Mouse (Mus musculus): ENCODE measurements around the gene Sorbs1. TPM values are rescaled to one million over a fixed set of nuclear protein-coding genes. Genes with fewer than 3 reads are reported as not detected.

Gene Sorbs1
- polyA plus RNA-seq, 1 experiment from 2014 or later, result 90.6 TPM

GRCm38 (mm10) chr19:40426103-40426960, 87.2 kb downstream of the Sorbs1 start:
- peaks cover 28% of the 10 kb centered on the region for H3K4me1 ChIP-seq (ENCODE audit: control insufficient read depth, insufficient read depth, low read length)
- H3K9me3 ChIP-seq (replicated peaks; ENCODE audit: control insufficient read depth, low read length), result no peaks in the 10 kb centered on the region
- peak overlapping the region; percentile 87 for H3K27ac ChIP-seq (ENCODE audit: low read depth, low read length)
- no peak for ATAC-seq (replicated peaks; ENCODE audit: insufficient number of reproducible peaks, low FRiP score, low TSS enrichment)
- WGBS (ENCODE audit: insufficient replicate concordance), result 77% methylated on average over 16 of the region's 16 CpGs
- H3K36me3 ChIP-seq (ENCODE audit: control insufficient read depth, insufficient read depth, low read length), result no peaks in the 10 kb centered on the region
- H3K4me3 ChIP-seq (ENCODE audit: low read depth, low read length), result no peak overlapping the region
- no peak overlapping the region for H3K9ac ChIP-seq (ENCODE audit: low read depth, low read length)
- H3K27me3 ChIP-seq (ENCODE audit: control insufficient read depth, insufficient read depth, low read length), result no peaks in the 10 kb centered on the region
- no peak overlapping the region for H3K4me2 ChIP-seq

- 28% methylated on average over 5 of the region's 5 CpGs for WGBS (ENCODE audit: insufficient replicate concordance)
Observed at GRCm38 (mm10) chr19:40425326-40425725, 88.3 kb downstream of the Sorbs1 start.

GRCm38 (mm10) chr19:40421037-40421436, 92.5 kb downstream of the Sorbs1 start:
- Histone ChIP-seq H3K4me2 (no peak overlapping the region), H3K9ac (ENCODE audit: low read depth, low read length) (no peak overlapping the region), H3K9me3 (replicated peaks; ENCODE audit: control insufficient read depth, low read length) (no peaks in the 10 kb centered on the region), H3K27me3 (ENCODE audit: control insufficient read depth, insufficient read depth, low read length) (no peaks in the 10 kb centered on the region), H3K4me1 (ENCODE audit: control insufficient read depth, insufficient read depth, low read length) (peaks cover 30% of the 10 kb centered on the region), H3K36me3 (ENCODE audit: control insufficient read depth, insufficient read depth, low read length) (no peaks in the 10 kb centered on the region), H3K4me3 (ENCODE audit: low read depth, low read length) (no peak overlapping the region), H3K27ac (ENCODE audit: low read depth, low read length) (no peak overlapping the region)
- ATAC-seq (replicated peaks; ENCODE audit: insufficient number of reproducible peaks, low FRiP score, low TSS enrichment), result no peak
- WGBS (ENCODE audit: insufficient replicate concordance), result 81% methylated on average over 7 of the region's 7 CpGs

More at GRCm38 (mm10) chr19:40425326-40425725, 88.3 kb downstream of the Sorbs1 start:
- Histone ChIP-seq H3K4me3 (ENCODE audit: low read depth, low read length) (no peak overlapping the region), H3K4me1 (ENCODE audit: control insufficient read depth, insufficient read depth, low read length) (peaks cover 35% of the 10 kb centered on the region), H3K4me2 (no peak overlapping the region), H3K9me3 (replicated peaks; ENCODE audit: control insufficient read depth, low read length) (no peaks in the 10 kb centered on the region), H3K27me3 (ENCODE audit: control insufficient read depth, insufficient read depth, low read length) (no peaks in the 10 kb centered on the region), H3K27ac (ENCODE audit: low read depth, low read length) (peak overlapping the region; percentile 87), H3K36me3 (ENCODE audit: control insufficient read depth, insufficient read depth, low read length) (no peaks in the 10 kb centered on the region), H3K9ac (ENCODE audit: low read depth, low read length) (no peak overlapping the region)
- ATAC-seq (replicated peaks; ENCODE audit: insufficient number of reproducible peaks, low FRiP score, low TSS enrichment), result no peak

- no peak overlapping the region for H3K4me3 ChIP-seq (ENCODE audit: low read depth, low read length)
- H3K9ac ChIP-seq (ENCODE audit: low read depth, low read length), result no peak overlapping the region
- no peak overlapping the region for H3K4me2 ChIP-seq
- H3K27ac ChIP-seq (ENCODE audit: low read depth, low read length), result no peak overlapping the region
- H3K9me3 ChIP-seq (replicated peaks; ENCODE audit: control insufficient read depth, low read length), result no peaks in the 10 kb centered on the region
- ATAC-seq (replicated peaks; ENCODE audit: insufficient number of reproducible peaks, low FRiP score, low TSS enrichment), result no peak
- H3K36me3 ChIP-seq (ENCODE audit: control insufficient read depth, insufficient read depth, low read length), result no peaks in the 10 kb centered on the region
- H3K27me3 ChIP-seq (ENCODE audit: control insufficient read depth, insufficient read depth, low read length), result no peaks in the 10 kb centered on the region
- 49% methylated on average over 7 of the region's 7 CpGs for WGBS (ENCODE audit: insufficient replicate concordance)
- peaks cover 28% of the 10 kb centered on the region for H3K4me1 ChIP-seq (ENCODE audit: control insufficient read depth, insufficient read depth, low read length)
Observed at GRCm38 (mm10) chr19:40419315-40419714, 94.3 kb downstream of the Sorbs1 start.

- Histone ChIP-seq H3K27ac (ENCODE audit: low read depth, low read length) (0 out of 2 replicates have a peak overlapping the region, but pooled peaks have one; percentile 7), H3K4me2 (no peak overlapping the region), H3K9ac (ENCODE audit: low read depth, low read length) (no peak overlapping the region), H3K36me3 (ENCODE audit: control insufficient read depth, insufficient read depth, low read length) (no peaks in the 10 kb centered on the region), H3K4me3 (ENCODE audit: low read depth, low read length) (no peak overlapping the region), H3K4me1 (ENCODE audit: control insufficient read depth, insufficient read depth, low read length) (peaks cover 30% of the 10 kb centered on the region), H3K27me3 (ENCODE audit: control insufficient read depth, insufficient read depth, low read length) (no peaks in the 10 kb centered on the region), H3K9me3 (replicated peaks; ENCODE audit: control insufficient read depth, low read length) (no peaks in the 10 kb centered on the region)
- WGBS (ENCODE audit: insufficient replicate concordance), result 56% methylated on average over 8 of the region's 8 CpGs
- ATAC-seq (replicated peaks; ENCODE audit: insufficient number of reproducible peaks, low FRiP score, low TSS enrichment), result no peak
Observed at GRCm38 (mm10) chr19:40417155-40417821, 96.3 kb downstream of the Sorbs1 start.

GRCm38 (mm10) chr19:40415725-40416124, 97.9 kb downstream of the Sorbs1 start:
- WGBS (ENCODE audit: insufficient replicate concordance), result 83% methylated on average over 1 of the region's 1 CpGs
- Histone ChIP-seq H3K4me1 (ENCODE audit: control insufficient read depth, insufficient read depth, low read length) (peaks cover 37% of the 10 kb centered on the region), H3K4me3 (ENCODE audit: low read depth, low read length) (no peak overlapping the region), H3K9ac (ENCODE audit: low read depth, low read length) (no peak overlapping the region), H3K36me3 (ENCODE audit: control insufficient read depth, insufficient read depth, low read length) (no peaks in the 10 kb centered on the region), H3K9me3 (replicated peaks; ENCODE audit: control insufficient read depth, low read length) (no peaks in the 10 kb centered on the region), H3K27me3 (ENCODE audit: control insufficient read depth, insufficient read depth, low read length) (no peaks in the 10 kb centered on the region), H3K27ac (ENCODE audit: low read depth, low read length) (no peak overlapping the region), H3K4me2 (no peak overlapping the region)
- ATAC-seq (replicated peaks; ENCODE audit: insufficient number of reproducible peaks, low FRiP score, low TSS enrichment), result no peak

- H3K4me2 ChIP-seq, result no peak overlapping the region
- no peak overlapping the region for H3K9ac ChIP-seq (ENCODE audit: low read depth, low read length)
- peak overlapping the region; percentile 80 for H3K27ac ChIP-seq (ENCODE audit: low read depth, low read length)
- WGBS (ENCODE audit: insufficient replicate concordance), result 48% methylated on average over 11 of the region's 11 CpGs
- no peaks in the 10 kb centered on the region for H3K36me3 ChIP-seq (ENCODE audit: control insufficient read depth, insufficient read depth, low read length)
- ATAC-seq (replicated peaks; ENCODE audit: insufficient number of reproducible peaks, low FRiP score, low TSS enrichment), result 0 out of 2 replicates have a peak, but pooled peaks have one; percentile 14
- H3K27me3 ChIP-seq (ENCODE audit: control insufficient read depth, insufficient read depth, low read length), result no peaks in the 10 kb centered on the region
- no peak overlapping the region for H3K4me3 ChIP-seq (ENCODE audit: low read depth, low read length)
- peaks cover 41% of the 10 kb centered on the region for H3K4me1 ChIP-seq (ENCODE audit: control insufficient read depth, insufficient read depth, low read length)
- H3K9me3 ChIP-seq (replicated peaks; ENCODE audit: control insufficient read depth, low read length), result no peaks in the 10 kb centered on the region
Observed at GRCm38 (mm10) chr19:40414798-40415475, 98.6 kb downstream of the Sorbs1 start.

GRCm38 (mm10) chr19:40414386-40414785, 99.2 kb downstream of the Sorbs1 start:
- Histone ChIP-seq H3K4me2 (no peak overlapping the region), H3K36me3 (ENCODE audit: control insufficient read depth, insufficient read depth, low read length) (no peaks in the 10 kb centered on the region), H3K4me3 (ENCODE audit: low read depth, low read length) (no peak overlapping the region), H3K4me1 (ENCODE audit: control insufficient read depth, insufficient read depth, low read length) (peaks cover 43% of the 10 kb centered on the region), H3K27me3 (ENCODE audit: control insufficient read depth, insufficient read depth, low read length) (no peaks in the 10 kb centered on the region), H3K9me3 (replicated peaks; ENCODE audit: control insufficient read depth, low read length) (no peaks in the 10 kb centered on the region), H3K9ac (ENCODE audit: low read depth, low read length) (no peak overlapping the region), H3K27ac (ENCODE audit: low read depth, low read length) (peak overlapping the region; percentile 80)
- 53% methylated on average over 6 of the region's 6 CpGs for WGBS (ENCODE audit: insufficient replicate concordance)
- ATAC-seq (replicated peaks; ENCODE audit: insufficient number of reproducible peaks, low FRiP score, low TSS enrichment), result no peak

Measured in heart, embryonic 11.5 days (tissue).